Mouse (Mus musculus): Measurements from ENCODE around the gene Vrk2.
A peak's percentile ranks its signal among the peaks of the same experiment; 100 is the strongest.

Gene Vrk2

GRCm38 (mm10) chr11:26551551-26551950 lies 42.2 kb downstream of the Vrk2 start:
- DNase-seq (ENCODE audit: low spot score in 2 of 2): no peak

- no peak for DNase-seq (ENCODE audit: low spot score in 2 of 2)
Measured at GRCm38 (mm10) chr11:26537816-26538215, 56.0 kb downstream of the Vrk2 start.

- no peak for DNase-seq (ENCODE audit: low spot score in 2 of 2)
Measured at GRCm38 (mm10) chr11:26533828-26534119, 60.0 kb downstream of the Vrk2 start.

- DNase-seq (ENCODE audit: low spot score in 2 of 2): no peak
Measured at GRCm38 (mm10) chr11:26532994-26533827, 60.6 kb downstream of the Vrk2 start.

GRCm38 (mm10) chr11:26526861-26527260 lies 66.9 kb downstream of the Vrk2 start:
- DNase-seq (ENCODE audit: low spot score in 2 of 2): no peak

GRCm38 (mm10) chr11:26518991-26519390 lies 74.8 kb downstream of the Vrk2 start:
- DNase-seq (ENCODE audit: low spot score in 2 of 2): no peak

GRCm38 (mm10) chr11:26516086-26516485 lies 77.7 kb downstream of the Vrk2 start:
- DNase-seq (ENCODE audit: low spot score in 2 of 2): no peak

GRCm38 (mm10) chr11:26513683-26514082 lies 80.1 kb downstream of the Vrk2 start:
- no peak for DNase-seq (ENCODE audit: low spot score in 2 of 2)

GRCm38 (mm10) chr11:26495951-26496350 lies 97.8 kb downstream of the Vrk2 start:
- DNase-seq (ENCODE audit: low spot score in 2 of 2): no peak

GRCm38 (mm10) chr11:26489761-26490466 lies 103.9 kb downstream of the Vrk2 start:
- DNase-seq (ENCODE audit: low spot score in 2 of 2): peak; percentile 18 to 20

- no peak for DNase-seq (ENCODE audit: low spot score in 2 of 2)
Measured at GRCm38 (mm10) chr11:26481691-26482242, 112.0 kb downstream of the Vrk2 start.

GRCm38 (mm10) chr11:26477037-26477739 lies 116.6 kb downstream of the Vrk2 start:
- DNase-seq (ENCODE audit: low spot score in 2 of 2): no peak

GRCm38 (mm10) chr11:26454081-26454480 lies 139.7 kb downstream of the Vrk2 start:
- DNase-seq (ENCODE audit: low spot score in 2 of 2): no peak

- DNase-seq (ENCODE audit: low spot score in 2 of 2): no peak
Measured at GRCm38 (mm10) chr11:26452693-26453092, 141.1 kb downstream of the Vrk2 start.

- no peak for DNase-seq (ENCODE audit: low spot score in 2 of 2)
Measured at GRCm38 (mm10) chr11:26451228-26451627, 142.6 kb downstream of the Vrk2 start.

GRCm38 (mm10) chr11:26450636-26451035 lies 143.2 kb downstream of the Vrk2 start:
- DNase-seq (ENCODE audit: low spot score in 2 of 2): no peak

GRCm38 (mm10) chr11:26449789-26450188 lies 144.0 kb downstream of the Vrk2 start:
- no peak for DNase-seq (ENCODE audit: low spot score in 2 of 2)

GRCm38 (mm10) chr11:26444374-26444773 lies 149.4 kb downstream of the Vrk2 start:
- DNase-seq (ENCODE audit: low spot score in 2 of 2): no peak

GRCm38 (mm10) chr11:26441121-26441520 lies 152.7 kb downstream of the Vrk2 start:
- DNase-seq (ENCODE audit: low spot score in 2 of 2): no peak

GRCm38 (mm10) chr11:26437818-26438217 lies 156.0 kb downstream of the Vrk2 start:
- peak; percentile 8 to 25 for DNase-seq (ENCODE audit: low spot score in 2 of 2)

- no peak for DNase-seq (ENCODE audit: low spot score in 2 of 2)
Measured at GRCm38 (mm10) chr11:26434229-26434628, 159.6 kb downstream of the Vrk2 start.

GRCm38 (mm10) chr11:26421472-26421871 lies 172.3 kb downstream of the Vrk2 start:
- DNase-seq (ENCODE audit: low spot score in 2 of 2): no peak

Data from frontal cortex, postnatal 10 days (tissue).